Mouse (Mus musculus) neural tube, embryonic 12.5 days (tissue): Measurements from ENCODE around the gene Soga1. TPM values are rescaled to one million over a fixed set of nuclear protein-coding genes. Genes with fewer than 3 reads are reported as not detected.

Source experiments
- ATAC-seq: fragments of 200-750 bp; cut with Nextera tagmentation; 2 replicates; pipeline ENCODE4 v1.8.0; 2017; ENCODE audit warnings: low read depth, mild to moderate bottlenecking, moderate TSS enrichment, moderate library complexity; ENCODE audit not compliant: low FRiP score
- H3K27ac ChIP-seq: fragments of 300-500 bp; sonication (generic); 2 replicates; pipeline ENCODE4 v1.5.1; 2016
- H3K27me3 ChIP-seq: fragments of 300-500 bp; sonication (generic); replicated peaks from 2 replicates; pipeline ENCODE4 v1.6.1; 2016; ENCODE audit warnings: mild to moderate bottlenecking
- H3K36me3 ChIP-seq: fragments of 300-500 bp; sonication (generic); 2 replicates; pipeline ENCODE4 v1.6.1; 2016; ENCODE audit warnings: mild to moderate bottlenecking
- H3K4me1 ChIP-seq: fragments of 300-500 bp; sonication (generic); 2 replicates; pipeline ENCODE4 v1.6.1; 2016
- H3K4me2 ChIP-seq: fragments of 300-500 bp; sonication (generic); replicated peaks from 2 replicates; pipeline ENCODE4 v1.6.1; 2016; ENCODE audit warnings: mild to moderate bottlenecking
- H3K4me3 ChIP-seq: fragments of 300-500 bp; sonication (generic); 2 replicates; pipeline ENCODE4 v1.5.1; 2016
- H3K9ac ChIP-seq: fragments of 300-500 bp; sonication (generic); 2 replicates; pipeline ENCODE4 v1.6.1; 2016; ENCODE audit warnings: mild to moderate bottlenecking
- H3K9me3 ChIP-seq: fragments of 300-500 bp; sonication (generic); 2 replicates; pipeline ENCODE4 v1.6.1; 2016; ENCODE audit warnings: mild to moderate bottlenecking
- WGBS: fragments of 180-500 bp; shearing (Covaris S2); methylation state at CpG from one replicate; pipeline ENCODE4 v1.1.7; 2016; 5-methylcytosine and 5-hydroxymethylcytosine counted together
- polyA plus RNA-seq: library from polyadenylated mRNA; unstranded; fragments of >200 nt; fragmentation: Nextera tagmentation; extraction: Ambion mirVana; gene quantifications from 2 replicates; pipeline ENCODE4 v1.2.1, GENCODE M21; 2016

Gene Soga1
- polyA plus RNA-seq, 1 experiment from 2014 or later = 6.1 TPM

- Histone ChIP-seq H3K9me3 (no peaks in the 10 kb centered on the region), H3K4me2 (peak within 1 kb of the TSS; percentile 94), H3K27me3 (no peaks in the 10 kb centered on the region), H3K27ac (peak within 1 kb of the TSS; percentile 53; the same call in 1 of the 2 replicates), H3K4me3 (peak within 1 kb of the TSS; percentile 88), H3K9ac (peak within 1 kb of the TSS; percentile 84), H3K36me3 (peaks cover 12% of the 10 kb centered on the region), H3K4me1 (peaks cover 11% of the 10 kb centered on the region)
- ATAC-seq = peak; percentile 95
- under 1% methylated on average over 66 of the region's 66 CpGs for WGBS
Measured at GRCm38 (mm10) chr2:156991470-156992319, 87.4 kb downstream of the Soga1 start, which contains the start of gene Ndrg3. TSS of gene Ndrg3 (minus strand) at chr2:156992056.

GRCm38 (mm10) chr2:156990727-156991431 lies 88.2 kb downstream of the Soga1 start:
- Histone ChIP-seq H3K9ac (peak overlapping the region; percentile 84), H3K27ac (no peak overlapping the region), H3K4me2 (peak overlapping the region; percentile 94), H3K9me3 (no peaks in the 10 kb centered on the region), H3K4me3 (peak overlapping the region; percentile 88), H3K4me1 (peaks cover 11% of the 10 kb centered on the region), H3K27me3 (no peaks in the 10 kb centered on the region), H3K36me3 (peaks cover 8% of the 10 kb centered on the region)
- WGBS = 3% methylated on average over 16 of the region's 16 CpGs
- ATAC-seq = no peak

DNA sequence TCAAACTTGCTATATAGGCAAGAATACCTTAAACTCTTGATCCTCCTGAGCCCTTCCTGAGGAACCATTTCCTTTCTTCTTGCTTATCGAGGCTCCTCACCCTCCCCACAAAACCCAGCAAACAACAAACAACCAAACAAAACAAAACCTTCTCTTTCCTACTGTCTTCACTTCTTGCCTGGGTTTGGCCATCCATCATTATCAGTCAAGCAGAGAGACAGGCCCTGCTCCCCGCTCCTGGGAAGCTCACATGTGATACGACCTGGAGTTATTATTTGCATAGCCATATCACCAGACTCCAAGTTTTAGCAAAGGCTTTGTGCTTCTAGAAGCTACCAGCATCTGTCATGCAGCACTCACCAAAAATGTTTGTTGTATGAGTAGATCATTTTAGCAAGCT lies 91.7 kb downstream of the Soga1 start:
- no peak overlapping the region for H3K9ac ChIP-seq
- no peak overlapping the region for H3K4me3 ChIP-seq
- WGBS = 71% methylated on average over 3 of the region's 3 CpGs
- no peaks in the 10 kb centered on the region for H3K9me3 ChIP-seq
- no peak overlapping the region for H3K4me2 ChIP-seq
- no peak for ATAC-seq
- H3K27ac ChIP-seq = no peak overlapping the region
- no peaks in the 10 kb centered on the region for H3K36me3 ChIP-seq
- H3K27me3 ChIP-seq = no peaks in the 10 kb centered on the region
- peaks cover 11% of the 10 kb centered on the region for H3K4me1 ChIP-seq

GRCm38 (mm10) chr2:156982864-156983263 lies 96.2 kb downstream of the Soga1 start:
- no peaks in the 10 kb centered on the region for H3K9me3 ChIP-seq
- H3K4me3 ChIP-seq = no peak overlapping the region
- 85% methylated on average over 2 of the region's 2 CpGs for WGBS
- H3K36me3 ChIP-seq = no peaks in the 10 kb centered on the region
- no peaks in the 10 kb centered on the region for H3K27me3 ChIP-seq
- no peak overlapping the region for H3K4me2 ChIP-seq
- no peak overlapping the region for H3K27ac ChIP-seq
- no peaks in the 10 kb centered on the region for H3K4me1 ChIP-seq
- ATAC-seq = no peak
- H3K9ac ChIP-seq = no peak overlapping the region

DNA sequence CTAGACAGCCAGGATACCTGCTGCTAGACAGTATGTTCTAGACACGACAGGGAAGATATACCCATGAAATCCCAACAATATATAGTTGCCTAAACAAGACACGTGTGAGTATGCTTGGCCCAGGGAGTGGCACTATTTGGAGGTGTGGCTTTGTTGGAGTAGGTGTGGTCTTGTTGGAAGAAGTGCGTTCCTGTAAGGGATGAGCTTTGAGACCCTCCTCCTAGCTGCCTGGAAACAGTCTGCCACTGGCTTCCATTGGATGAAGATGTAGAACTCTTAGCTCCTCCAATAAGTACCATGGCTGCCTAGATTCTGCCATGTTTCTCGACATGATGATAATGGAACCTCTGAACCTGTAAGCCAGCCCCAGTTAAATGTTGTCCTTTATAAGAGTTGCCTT lies 97.8 kb downstream of the Soga1 start:
- no peak overlapping the region for H3K4me2 ChIP-seq
- no peaks in the 10 kb centered on the region for H3K27me3 ChIP-seq
- no peaks in the 10 kb centered on the region for H3K36me3 ChIP-seq
- H3K4me1 ChIP-seq = no peaks in the 10 kb centered on the region; the same call in 1 of the 2 replicates
- H3K9ac ChIP-seq = no peak overlapping the region
- no peak for ATAC-seq
- H3K27ac ChIP-seq = no peak overlapping the region
- 86% methylated on average over 4 of the region's 4 CpGs for WGBS
- H3K9me3 ChIP-seq = no peaks in the 10 kb centered on the region
- H3K4me3 ChIP-seq = no peak overlapping the region

- Histone ChIP-seq H3K4me2 (no peak overlapping the region), H3K36me3 (no peaks in the 10 kb centered on the region), H3K4me1 (peaks cover 3% of the 10 kb centered on the region; the same call in 1 of the 2 replicates), H3K4me3 (no peak overlapping the region), H3K27me3 (no peaks in the 10 kb centered on the region), H3K9me3 (no peaks in the 10 kb centered on the region), H3K9ac (no peak overlapping the region), H3K27ac (no peak overlapping the region)
- no peak for ATAC-seq
- WGBS = 91% methylated on average over 2 of the region's 2 CpGs
Measured at GRCm38 (mm10) chr2:156980059-156980458, 99.0 kb downstream of the Soga1 start.

DNA sequence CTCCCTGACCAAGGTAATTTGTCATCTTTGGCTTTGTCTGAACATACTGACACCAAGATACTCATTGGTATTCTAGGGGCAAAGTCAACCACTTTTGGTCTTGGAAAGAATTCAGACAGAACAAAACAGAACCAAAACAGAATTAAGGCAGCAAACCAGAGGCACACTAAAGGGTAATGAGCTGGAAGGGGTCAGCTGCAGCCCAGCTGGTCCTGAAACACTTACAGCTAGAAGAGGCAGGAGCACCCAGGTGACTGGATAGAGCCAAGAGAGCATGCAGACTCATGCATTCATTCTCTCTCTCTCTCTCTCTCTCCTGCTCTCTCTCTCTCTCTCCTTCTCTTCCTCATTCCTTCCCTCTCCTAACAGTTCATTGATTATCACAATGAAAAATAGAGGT lies 102.3 kb downstream of the Soga1 start:
- Histone ChIP-seq H3K27me3 (no peaks in the 10 kb centered on the region), H3K4me3 (no peak overlapping the region), H3K36me3 (no peaks in the 10 kb centered on the region), H3K4me1 (peaks cover 3% of the 10 kb centered on the region; the same call in 1 of the 2 replicates), H3K4me2 (no peak overlapping the region), H3K27ac (no peak overlapping the region), H3K9ac (no peak overlapping the region), H3K9me3 (no peaks in the 10 kb centered on the region)
- peak; percentile 70; the same call in 1 of the 2 replicates for ATAC-seq

DNA sequence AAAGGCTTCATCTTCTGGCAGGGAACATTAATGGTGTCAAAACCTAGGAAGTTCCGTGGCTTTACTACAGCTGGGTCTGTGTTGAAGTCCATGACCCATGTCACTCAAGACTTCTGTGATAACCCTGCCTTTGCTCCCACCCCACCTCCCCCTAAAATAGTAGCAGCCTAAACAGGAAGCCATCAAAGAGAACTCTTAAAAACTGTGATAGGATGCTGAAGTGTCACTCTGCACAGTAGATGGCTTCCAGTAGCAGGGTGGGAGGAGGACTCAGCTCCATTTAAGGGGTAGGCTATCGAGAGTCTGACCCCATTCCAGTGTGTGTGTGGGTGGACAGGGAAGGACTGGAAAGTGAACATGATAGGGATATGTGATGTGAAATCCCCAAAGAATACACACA lies 104.1 kb downstream of the Soga1 start:
- H3K9ac ChIP-seq = no peak overlapping the region
- ATAC-seq = no peak
- 79% methylated on average over 2 of the region's 2 CpGs for WGBS
- no peaks in the 10 kb centered on the region for H3K36me3 ChIP-seq
- no peak overlapping the region for H3K4me2 ChIP-seq
- no peaks in the 10 kb centered on the region for H3K9me3 ChIP-seq
- H3K4me1 ChIP-seq = peaks cover 3% of the 10 kb centered on the region; the same call in 1 of the 2 replicates
- H3K27ac ChIP-seq = no peak overlapping the region
- no peak overlapping the region for H3K4me3 ChIP-seq
- no peaks in the 10 kb centered on the region for H3K27me3 ChIP-seq

DNA sequence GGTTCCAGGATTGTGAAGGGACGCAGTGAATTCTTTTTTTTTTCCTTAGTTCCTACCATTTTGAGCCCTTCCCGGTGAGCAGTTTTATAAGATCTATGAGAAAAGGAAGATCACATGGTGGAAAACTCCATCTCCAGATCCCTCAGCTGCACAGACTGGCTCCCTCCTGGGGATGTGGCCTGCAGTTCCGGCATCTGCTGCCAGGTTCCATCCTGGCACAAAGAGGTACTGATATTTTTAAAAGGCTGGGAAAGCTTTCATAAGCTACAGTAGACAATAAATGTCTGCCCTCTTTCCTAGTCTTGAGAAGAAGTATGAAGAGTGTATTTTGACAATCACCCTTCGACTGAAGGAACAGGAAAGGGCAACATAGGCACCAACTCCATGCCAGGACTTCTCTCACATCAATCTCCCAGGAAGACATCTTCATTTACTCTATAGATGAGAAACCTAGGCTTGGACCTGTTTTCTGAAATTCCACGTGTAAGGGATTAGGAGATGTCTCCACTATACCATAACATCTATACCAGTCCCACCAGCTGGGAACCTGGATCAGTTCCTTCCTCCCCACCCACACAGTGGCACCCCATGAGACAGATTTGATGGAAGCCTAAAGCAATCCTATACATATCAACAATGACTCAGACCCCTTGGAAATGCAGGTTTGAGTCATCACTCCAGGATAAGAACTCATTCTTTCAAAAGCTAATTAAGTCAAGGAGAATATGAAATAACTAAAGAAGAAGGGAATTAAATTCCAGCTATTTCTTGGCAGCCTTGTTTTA lies 105.5 kb downstream of the Soga1 start:
- 88% methylated on average over 5 of the region's 5 CpGs for WGBS
- H3K4me1 ChIP-seq = peaks cover 3% of the 10 kb centered on the region; the same call in 1 of the 2 replicates
- H3K4me2 ChIP-seq = no peak overlapping the region
- H3K9ac ChIP-seq = no peak overlapping the region
- H3K27ac ChIP-seq = no peak overlapping the region
- H3K36me3 ChIP-seq = no peaks in the 10 kb centered on the region
- H3K9me3 ChIP-seq = no peaks in the 10 kb centered on the region
- H3K27me3 ChIP-seq = no peaks in the 10 kb centered on the region
- ATAC-seq = no peak
- H3K4me3 ChIP-seq = no peak overlapping the region

DNA sequence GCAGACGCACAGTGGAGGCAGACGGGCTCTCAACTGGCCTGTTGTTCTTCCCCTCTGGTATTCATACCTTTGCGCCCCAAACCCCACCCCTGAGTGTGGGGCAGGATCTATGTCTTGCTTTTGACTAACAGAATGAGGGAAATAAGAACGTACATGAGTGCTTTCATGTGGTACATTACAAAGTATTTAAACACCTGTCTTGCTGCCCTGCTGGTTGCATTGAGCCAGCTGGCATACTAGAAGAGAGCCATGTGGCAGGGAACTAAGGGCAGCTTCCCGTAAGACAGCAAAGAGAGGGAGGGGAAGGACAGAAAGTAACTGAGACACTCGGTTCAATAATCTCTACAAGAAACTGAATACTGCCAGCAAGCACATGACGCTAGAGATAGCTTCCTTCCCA lies 108.8 kb downstream of the Soga1 start:
- Histone ChIP-seq H3K36me3 (no peaks in the 10 kb centered on the region), H3K27ac (no peak overlapping the region), H3K4me2 (no peak overlapping the region), H3K4me3 (no peak overlapping the region), H3K4me1 (no peaks in the 10 kb centered on the region), H3K9me3 (no peaks in the 10 kb centered on the region), H3K27me3 (no peaks in the 10 kb centered on the region), H3K9ac (no peak overlapping the region)
- no peak for ATAC-seq
- WGBS = 87% methylated on average over 7 of the region's 7 CpGs

- Histone ChIP-seq H3K9ac (no peak overlapping the region), H3K4me3 (no peak overlapping the region), H3K4me1 (no peaks in the 10 kb centered on the region), H3K27me3 (no peaks in the 10 kb centered on the region), H3K9me3 (no peaks in the 10 kb centered on the region), H3K36me3 (no peaks in the 10 kb centered on the region), H3K27ac (no peak overlapping the region), H3K4me2 (no peak overlapping the region)
- WGBS = 87% methylated on average over 4 of the region's 4 CpGs
- ATAC-seq = no peak
Measured at GRCm38 (mm10) chr2:156968501-156968900, 110.6 kb downstream of the Soga1 start.

DNA sequence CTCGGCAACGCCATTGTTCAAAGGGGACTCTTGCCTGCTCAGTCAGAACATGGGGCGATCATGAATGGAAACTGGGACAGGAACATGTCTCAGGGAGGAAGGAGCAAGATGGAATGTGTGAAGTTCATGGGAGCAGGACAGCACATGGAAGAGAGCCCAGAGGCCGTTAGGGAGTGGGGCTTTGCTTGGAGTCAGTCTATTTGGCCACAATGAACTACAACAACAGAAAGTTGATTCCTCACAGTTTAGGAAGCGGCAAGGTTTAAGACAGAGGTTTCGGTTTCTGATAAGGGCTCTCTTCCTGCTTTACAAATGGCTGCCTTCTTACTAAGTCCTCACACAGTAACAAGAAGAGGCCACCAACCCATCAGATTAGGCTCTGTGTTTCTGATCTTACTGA lies 111.7 kb downstream of the Soga1 start:
- H3K36me3 ChIP-seq = no peaks in the 10 kb centered on the region
- H3K4me1 ChIP-seq = no peaks in the 10 kb centered on the region
- no peak overlapping the region for H3K27ac ChIP-seq
- no peaks in the 10 kb centered on the region for H3K9me3 ChIP-seq
- H3K4me3 ChIP-seq = no peak overlapping the region
- no peak overlapping the region for H3K9ac ChIP-seq
- no peak for ATAC-seq
- 88% methylated on average over 6 of the region's 6 CpGs for WGBS
- no peaks in the 10 kb centered on the region for H3K27me3 ChIP-seq
- H3K4me2 ChIP-seq = no peak overlapping the region
